Mouse (Mus musculus) forebrain, embryonic 13.5 days (tissue): ENCODE measurements around the gene Ssh2. TPM values are rescaled to one million over a fixed set of nuclear protein-coding genes. Genes with fewer than 3 reads are reported as not detected.
"Not testable (repeated sequence)": the region's sequence is repeated elsewhere in the genome, so short reads cannot be mapped to it uniquely, and the experiment has no call there.

Source experiments
- ATAC-seq: fragments of 200-750 bp; cut with Nextera tagmentation; 2 replicates; pipeline ENCODE4 v1.8.0; 2017
- H3K27ac ChIP-seq: fragments of 300-500 bp; sonication (generic); 2 replicates; pipeline ENCODE4 v1.5.1; 2015; ENCODE audit warnings: inconsistent platforms, mild to moderate bottlenecking, moderate library complexity
- H3K27me3 ChIP-seq: fragments of 300-500 bp; sonication (generic); 2 replicates; pipeline ENCODE4 v1.6.1; 2015; ENCODE audit warnings: mild to moderate bottlenecking, inconsistent platforms
- H3K36me3 ChIP-seq: fragments of 300-500 bp; sonication (generic); 2 replicates; pipeline ENCODE4 v1.6.1; 2015; ENCODE audit warnings: mild to moderate bottlenecking, inconsistent platforms; ENCODE audit not compliant: poor library complexity, severe bottlenecking
- H3K4me1 ChIP-seq: fragments of 300-500 bp; sonication (generic); 2 replicates; pipeline ENCODE4 v1.6.1; 2015; ENCODE audit warnings: inconsistent platforms
- H3K4me2 ChIP-seq: fragments of 300-500 bp; sonication (generic); 2 replicates; pipeline ENCODE4 v1.6.1; 2015; ENCODE audit warnings: inconsistent platforms, mild to moderate bottlenecking, moderate library complexity
- H3K4me3 ChIP-seq: fragments of 300-500 bp; sonication (generic); 2 replicates; pipeline ENCODE4 v1.5.1; 2015; ENCODE audit warnings: mild to moderate bottlenecking, inconsistent platforms
- H3K9ac ChIP-seq: fragments of 300-500 bp; sonication (generic); 2 replicates; pipeline ENCODE4 v1.6.1; 2015; ENCODE audit warnings: mild to moderate bottlenecking, inconsistent platforms
- H3K9me3 ChIP-seq: fragments of 300-500 bp; sonication (generic); replicated peaks from 2 replicates; pipeline ENCODE4 v1.6.1; 2016; ENCODE audit warnings: inconsistent platforms
- WGBS: fragments of 180-500 bp; shearing (Covaris S2); methylation state at CpG from one replicate; pipeline ENCODE4 v1.1.7; 2015; 5-methylcytosine and 5-hydroxymethylcytosine counted together
- polyA plus RNA-seq: library from polyadenylated mRNA; unstranded; fragments of >200 nt; fragmentation: Nextera tagmentation; extraction: Ambion mirVana; gene quantifications from 2 replicates; pipeline ENCODE4 v1.2.1, GENCODE M21; 2015

Gene Ssh2
- polyA plus RNA-seq, 1 experiment from 2014 or later: 13.9 TPM

DNA sequence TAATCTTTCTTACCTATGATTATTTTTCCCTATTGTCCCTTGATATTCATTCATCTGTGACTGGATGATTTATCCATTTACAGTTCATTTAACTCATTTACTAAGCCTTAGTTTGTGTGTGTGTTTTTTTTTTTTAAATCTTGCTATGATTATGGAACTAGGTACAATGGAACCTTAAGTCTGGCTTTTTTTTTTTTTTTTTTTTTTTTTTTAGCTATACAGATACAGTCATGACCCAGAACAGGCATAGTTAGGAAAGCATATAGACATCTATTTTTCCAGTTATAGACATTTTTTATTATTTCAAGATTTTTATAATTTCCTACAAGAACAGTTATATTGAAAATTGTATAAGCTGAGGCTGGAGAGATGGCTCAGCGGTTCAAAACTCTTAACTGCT, 19.2 kb downstream of the Ssh2 start:
- H3K4me3 ChIP-seq: no peak overlapping the region
- no peak overlapping the region for H3K27ac ChIP-seq
- WGBS: 98% methylated on average over 1 of the region's 1 CpGs
- no peaks in the 10 kb centered on the region for H3K27me3 ChIP-seq
- no peak overlapping the region for H3K9ac ChIP-seq
- ATAC-seq: no peak
- H3K4me2 ChIP-seq: no peak overlapping the region
- no peaks in the 10 kb centered on the region for H3K9me3 ChIP-seq
- H3K4me1 ChIP-seq: no peaks in the 10 kb centered on the region
- no peaks in the 10 kb centered on the region for H3K36me3 ChIP-seq

DNA sequence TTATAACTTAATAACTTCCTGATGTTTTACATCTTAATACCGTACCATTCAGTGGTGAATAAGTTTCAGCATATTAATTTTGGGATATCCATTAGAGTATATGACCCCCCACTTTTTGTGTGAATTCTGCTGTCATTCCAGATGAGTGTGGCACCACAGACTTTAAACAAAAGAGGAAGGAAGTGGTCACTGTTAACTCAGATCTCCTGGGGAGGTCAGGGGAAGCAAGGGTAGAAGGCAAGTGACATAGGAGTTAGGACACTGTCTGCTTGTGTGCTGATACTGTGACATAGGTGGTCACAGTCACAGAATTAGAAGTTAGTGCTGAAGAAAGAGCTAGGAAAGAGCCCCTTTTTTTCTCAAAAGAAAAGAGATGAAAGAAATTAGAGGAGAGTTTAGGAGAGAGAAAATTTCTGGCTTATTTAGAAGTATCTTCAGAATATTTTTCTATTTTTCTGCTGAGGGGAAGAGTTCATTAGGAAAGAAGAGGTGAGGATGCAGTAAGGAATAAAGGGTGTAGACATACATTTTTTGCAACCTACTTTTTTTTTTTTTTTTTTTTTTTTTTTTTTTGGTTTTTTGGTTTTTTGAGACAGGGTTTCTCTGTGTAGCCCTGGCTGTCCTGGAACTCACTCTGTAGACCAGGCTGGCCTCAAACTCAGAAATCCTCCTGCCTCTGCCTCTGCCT, 23.7 kb downstream of the Ssh2 start:
- WGBS: 100% methylated on average over 1 of the region's 1 CpGs
- no peak overlapping the region for H3K4me2 ChIP-seq
- no peak overlapping the region for H3K27ac ChIP-seq
- H3K9ac ChIP-seq: no peak overlapping the region
- H3K4me3 ChIP-seq: no peak overlapping the region
- H3K36me3 ChIP-seq: no peaks in the 10 kb centered on the region
- ATAC-seq: no peak
- no peaks in the 10 kb centered on the region for H3K9me3 ChIP-seq
- H3K4me1 ChIP-seq: no peaks in the 10 kb centered on the region
- no peaks in the 10 kb centered on the region for H3K27me3 ChIP-seq

DNA sequence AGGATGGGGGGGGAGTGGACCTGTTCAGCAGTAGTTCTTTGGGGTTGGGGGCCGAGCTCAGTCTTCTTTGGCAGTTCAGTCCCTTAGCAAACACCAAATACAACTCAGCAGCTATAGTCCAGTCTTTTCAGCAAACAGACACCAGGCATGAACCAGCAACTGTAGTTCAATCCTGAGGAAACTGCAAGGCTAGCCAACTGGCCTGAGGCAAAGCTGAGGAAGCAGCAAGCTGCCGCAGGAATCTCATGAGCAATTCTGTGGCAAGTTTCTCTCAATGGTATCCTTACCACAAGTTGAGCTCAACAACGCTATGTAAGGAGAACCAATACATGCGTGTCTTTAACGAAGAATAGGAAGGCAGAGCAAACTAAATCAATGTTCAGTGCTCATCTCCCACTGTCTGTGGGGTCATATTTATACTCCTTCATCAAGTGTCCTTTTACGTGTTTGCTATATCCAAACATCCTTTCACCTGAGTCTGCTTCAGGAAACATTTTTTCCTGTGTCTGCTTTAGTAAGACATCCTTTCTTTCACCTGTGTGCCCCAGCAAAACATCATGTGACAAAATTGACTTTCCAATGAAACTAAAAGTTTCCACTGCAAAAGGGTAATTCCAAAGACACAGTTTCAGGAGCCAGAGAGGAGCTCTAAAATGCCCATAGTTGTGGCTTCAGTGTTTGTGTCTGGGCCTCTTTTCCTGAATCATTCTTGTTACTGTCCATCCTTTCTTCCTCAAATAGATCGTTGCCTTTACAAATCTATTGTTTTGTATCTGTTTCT, 24.6 kb downstream of the Ssh2 start:
- Histone ChIP-seq H3K4me2 (no peak overlapping the region), H3K4me1 (no peaks in the 10 kb centered on the region), H3K9ac (no peak overlapping the region), H3K27me3 (no peaks in the 10 kb centered on the region), H3K27ac (no peak overlapping the region), H3K9me3 (no peaks in the 10 kb centered on the region), H3K4me3 (no peak overlapping the region), H3K36me3 (no peaks in the 10 kb centered on the region)
- ATAC-seq: no peak
- WGBS: 87% methylated on average over 7 of the region's 7 CpGs

DNA sequence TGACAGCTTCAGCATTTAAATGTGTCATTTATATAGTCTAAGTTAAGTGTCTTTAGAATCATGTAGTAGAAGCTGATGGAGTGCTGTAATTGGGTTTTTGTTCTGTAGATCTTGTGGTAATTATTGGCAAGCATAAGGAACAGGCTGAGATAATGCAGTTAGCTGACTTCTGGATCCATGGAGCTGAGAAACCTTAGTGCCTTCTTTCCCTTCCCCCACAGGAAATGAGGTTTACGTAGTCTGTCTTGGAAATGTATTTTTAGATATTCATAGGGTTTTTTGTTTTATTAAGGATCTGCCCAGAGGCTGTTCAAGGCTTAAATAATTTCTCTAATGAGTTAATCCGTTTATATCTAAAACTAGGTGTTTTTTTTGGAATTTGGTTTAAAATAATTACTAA, 26.8 kb downstream of the Ssh2 start:
- no peak overlapping the region for H3K27ac ChIP-seq
- WGBS: 71% methylated on average over 2 of the region's 2 CpGs
- H3K9ac ChIP-seq: no peak overlapping the region
- H3K36me3 ChIP-seq: no peaks in the 10 kb centered on the region
- no peak overlapping the region for H3K4me3 ChIP-seq
- ATAC-seq: no peak
- no peaks in the 10 kb centered on the region for H3K4me1 ChIP-seq
- H3K4me2 ChIP-seq: no peak overlapping the region
- H3K9me3 ChIP-seq: no peaks in the 10 kb centered on the region
- H3K27me3 ChIP-seq: no peaks in the 10 kb centered on the region

DNA sequence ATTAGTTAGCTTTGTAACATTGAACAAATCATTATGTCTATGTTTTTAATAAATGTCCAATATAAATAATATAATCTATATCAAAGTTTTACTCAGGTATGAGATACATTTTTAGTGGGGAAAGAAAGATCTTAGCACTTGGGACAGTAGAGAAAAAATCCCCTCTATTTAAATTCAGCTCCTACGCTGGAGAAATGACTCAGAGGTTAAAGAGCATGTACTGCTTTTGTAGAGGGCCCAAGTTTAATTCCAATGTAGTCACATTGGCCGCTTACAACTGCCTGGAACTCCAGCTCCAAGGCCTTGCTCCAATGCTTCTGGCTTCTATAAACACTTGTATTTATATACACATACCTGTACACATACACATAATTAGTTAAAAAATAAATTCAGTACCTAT, 36.7 kb downstream of the Ssh2 start:
- no peak overlapping the region for H3K27ac ChIP-seq
- no peak overlapping the region for H3K9ac ChIP-seq
- H3K4me3 ChIP-seq: no peak overlapping the region
- no peaks in the 10 kb centered on the region for H3K9me3 ChIP-seq
- WGBS: 84% methylated on average over 2 of the region's 2 CpGs
- no peaks in the 10 kb centered on the region for H3K27me3 ChIP-seq
- no peak overlapping the region for H3K4me2 ChIP-seq
- no peaks in the 10 kb centered on the region for H3K4me1 ChIP-seq
- H3K36me3 ChIP-seq: no peaks in the 10 kb centered on the region
- ATAC-seq: no peak

DNA sequence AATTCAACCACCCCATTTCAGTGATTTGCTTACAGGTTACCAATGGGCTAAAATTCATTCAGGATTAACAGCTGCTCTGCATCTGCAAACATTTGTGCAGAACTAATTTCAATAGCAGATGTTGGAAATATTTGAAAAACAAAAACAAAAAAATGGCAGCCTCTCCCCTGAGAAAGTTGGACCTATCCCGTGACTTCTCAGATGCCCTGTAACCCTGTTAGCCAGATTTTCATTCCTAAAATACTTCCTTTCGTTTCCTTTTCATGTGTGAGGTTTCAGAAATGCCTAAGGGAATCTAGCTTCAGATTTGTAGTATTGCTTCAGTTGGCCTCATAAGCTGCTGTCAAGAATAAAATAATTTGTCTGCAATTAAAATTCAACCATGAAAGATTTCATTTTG, 43.4 kb downstream of the Ssh2 start:
- H3K4me3 ChIP-seq: no peak overlapping the region
- H3K9me3 ChIP-seq: no peaks in the 10 kb centered on the region
- no peak overlapping the region for H3K4me2 ChIP-seq
- no peaks in the 10 kb centered on the region for H3K4me1 ChIP-seq
- no peaks in the 10 kb centered on the region for H3K27me3 ChIP-seq
- no peak overlapping the region for H3K9ac ChIP-seq
- no peak overlapping the region for H3K27ac ChIP-seq
- no peaks in the 10 kb centered on the region for H3K36me3 ChIP-seq
- 75% methylated on average over 2 of the region's 2 CpGs for WGBS
- no peak for ATAC-seq

DNA sequence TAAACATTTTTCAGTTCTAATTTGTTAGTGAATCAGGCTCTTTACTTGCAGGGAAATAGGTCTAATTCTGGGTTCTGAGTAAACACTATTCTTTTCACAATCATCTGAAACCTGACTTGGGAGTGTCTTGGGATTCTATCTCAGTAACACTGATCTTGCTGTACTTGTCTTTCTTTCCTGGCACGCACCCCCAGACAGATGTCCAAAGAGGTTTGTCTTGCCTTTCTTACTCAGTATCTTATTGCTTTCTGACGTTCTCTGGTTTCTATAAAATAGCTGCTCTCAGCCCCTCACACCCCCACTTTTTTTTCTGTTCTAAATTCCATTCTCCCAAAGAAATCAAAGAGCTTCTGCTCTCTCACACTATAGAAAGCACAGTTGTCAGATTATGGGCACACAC, 51.3 kb downstream of the Ssh2 start:
- no peak for ATAC-seq
- no peaks in the 10 kb centered on the region for H3K9me3 ChIP-seq
- no peak overlapping the region for H3K4me3 ChIP-seq
- WGBS: 79% methylated on average over 2 of the region's 2 CpGs
- no peaks in the 10 kb centered on the region for H3K27me3 ChIP-seq
- no peaks in the 10 kb centered on the region for H3K36me3 ChIP-seq
- no peak overlapping the region for H3K9ac ChIP-seq
- no peak overlapping the region for H3K4me2 ChIP-seq
- no peak overlapping the region for H3K27ac ChIP-seq
- H3K4me1 ChIP-seq: no peaks in the 10 kb centered on the region

DNA sequence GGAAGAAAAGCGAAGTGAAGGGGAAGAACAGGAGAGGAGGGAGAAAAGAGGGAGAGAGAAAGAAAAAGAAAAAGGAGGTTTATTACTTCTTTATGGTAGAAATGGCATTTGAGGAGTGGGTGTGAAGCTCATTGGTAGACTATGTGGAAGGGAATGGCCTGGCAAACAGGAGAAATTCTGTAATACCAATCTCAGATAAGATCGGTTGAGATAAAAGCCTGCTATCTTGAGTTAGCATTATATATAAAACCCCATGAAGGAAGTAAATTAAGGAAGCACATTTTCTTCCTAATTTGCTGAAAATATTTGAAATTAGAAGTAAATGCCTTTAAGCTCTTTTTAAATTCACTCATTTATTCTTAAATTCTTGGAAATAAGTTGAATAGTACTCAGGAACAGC, 59.9 kb downstream of the Ssh2 start:
- no peaks in the 10 kb centered on the region for H3K9me3 ChIP-seq
- no peak overlapping the region for H3K27ac ChIP-seq
- no peaks in the 10 kb centered on the region for H3K36me3 ChIP-seq
- peaks cover 4% of the 10 kb centered on the region; the same call in 1 of the 2 replicates for H3K4me1 ChIP-seq
- no peaks in the 10 kb centered on the region for H3K27me3 ChIP-seq
- ATAC-seq: no peak
- WGBS: 90% methylated on average over 2 of the region's 2 CpGs
- H3K9ac ChIP-seq: no peak overlapping the region
- H3K4me2 ChIP-seq: no peak overlapping the region
- H3K4me3 ChIP-seq: no peak overlapping the region

DNA sequence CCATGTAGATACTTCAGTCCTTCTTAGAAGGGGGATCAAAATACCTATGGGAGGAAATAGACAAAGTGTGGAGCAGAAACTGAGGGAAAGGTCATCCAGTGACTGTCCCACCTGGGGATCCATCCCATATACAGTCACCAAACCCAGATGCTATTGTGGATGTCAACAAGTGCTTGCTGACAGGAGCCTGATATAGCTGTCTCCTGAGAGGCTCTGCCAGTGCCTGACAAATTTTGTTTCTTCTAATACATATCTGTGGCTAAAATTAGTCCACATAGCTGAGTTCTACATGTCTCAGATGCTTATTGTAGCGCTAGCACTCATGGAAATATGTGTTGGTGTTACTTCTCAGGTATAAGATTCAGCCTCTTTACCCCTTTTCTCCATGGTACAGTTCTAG, 62.5 kb downstream of the Ssh2 start:
- H3K9ac ChIP-seq, H3K4me3 ChIP-seq, H3K27me3 ChIP-seq, H3K4me1 ChIP-seq, H3K36me3 ChIP-seq, H3K27ac ChIP-seq, H3K9me3 ChIP-seq, H3K4me2 ChIP-seq, ATAC-seq: not testable (repeated sequence)
- WGBS: 97% methylated on average over 1 of the region's 1 CpGs

DNA sequence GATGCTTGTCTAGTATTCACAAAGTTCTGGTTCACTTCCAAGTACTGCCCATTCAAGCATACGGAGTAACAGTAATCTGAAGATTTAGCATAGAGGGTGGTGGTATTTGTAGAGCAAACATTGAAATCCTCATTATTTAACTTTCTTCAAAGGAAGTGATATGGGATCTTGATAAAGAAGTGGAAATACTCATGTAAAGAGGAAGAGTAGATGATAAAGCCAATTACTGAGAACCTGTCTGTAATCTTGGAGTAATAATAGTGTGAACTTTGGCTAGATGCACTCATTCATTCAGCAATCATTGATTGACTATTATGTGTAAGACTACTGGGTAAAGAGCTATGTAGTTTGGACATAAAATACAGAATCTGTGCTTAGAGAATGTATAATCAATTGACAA, 64.1 kb downstream of the Ssh2 start:
- H3K36me3 ChIP-seq: no peaks in the 10 kb centered on the region
- ATAC-seq: no peak
- WGBS: 89% methylated on average over 1 of the region's 1 CpGs

DNA sequence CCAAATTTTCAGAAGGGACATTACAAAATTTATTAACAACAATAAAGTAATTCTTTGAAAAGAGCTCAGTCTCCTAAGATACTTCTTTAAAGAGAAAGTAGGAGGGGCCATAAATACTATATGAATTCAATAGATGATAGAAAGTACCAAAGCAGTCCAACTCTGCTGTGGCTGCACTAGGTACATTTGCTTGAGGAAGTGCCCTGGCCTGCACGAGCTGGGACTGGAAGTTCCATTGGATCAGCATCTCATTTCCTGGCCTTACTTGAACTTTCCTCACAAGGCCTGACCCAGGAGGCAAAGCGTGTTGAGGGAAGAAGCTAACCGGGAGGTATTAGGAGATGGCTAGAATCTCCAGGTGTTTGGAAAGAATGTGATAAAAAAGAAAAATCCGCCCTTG, 75.4 kb downstream of the Ssh2 start:
- Histone ChIP-seq H3K4me2 (no peak overlapping the region), H3K27me3 (no peaks in the 10 kb centered on the region), H3K4me1 (no peaks in the 10 kb centered on the region), H3K36me3 (no peaks in the 10 kb centered on the region), H3K9ac (no peak overlapping the region), H3K27ac (no peak overlapping the region), H3K4me3 (no peak overlapping the region), H3K9me3 (no peaks in the 10 kb centered on the region)
- WGBS: 84% methylated on average over 4 of the region's 4 CpGs
- ATAC-seq: no peak

More for the DNA sequence above, 64.1 kb downstream of the Ssh2 start:
- H3K4me2 ChIP-seq: no peak overlapping the region
- H3K9me3 ChIP-seq: no peaks in the 10 kb centered on the region
- no peak overlapping the region for H3K4me3 ChIP-seq
- H3K27me3 ChIP-seq: no peaks in the 10 kb centered on the region
- H3K9ac ChIP-seq: no peak overlapping the region
- H3K4me1 ChIP-seq: peaks cover 4% of the 10 kb centered on the region; the same call in 1 of the 2 replicates
- no peak overlapping the region for H3K27ac ChIP-seq

DNA sequence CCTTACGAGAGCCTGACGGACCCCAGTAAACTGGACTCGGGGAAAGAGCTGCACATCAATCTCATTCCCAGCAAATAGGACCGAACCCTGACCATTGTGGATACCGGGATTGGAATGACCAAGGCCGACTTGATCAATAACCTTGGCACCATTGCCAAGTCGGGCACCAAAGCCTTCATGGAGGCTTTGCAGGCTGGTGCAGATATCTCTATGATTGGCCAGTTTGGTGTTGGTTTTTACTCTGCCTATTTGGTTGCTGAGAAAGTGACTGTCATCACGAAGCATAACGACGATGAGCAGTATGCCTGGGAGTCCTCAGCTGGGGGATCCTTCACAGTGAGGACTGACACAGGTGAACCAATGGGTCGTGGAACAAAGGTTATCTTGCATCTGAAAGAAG, 77.6 kb downstream of the Ssh2 start:
- H3K27me3 ChIP-seq, ATAC-seq, H3K27ac ChIP-seq, H3K9ac ChIP-seq, H3K4me2 ChIP-seq, H3K4me3 ChIP-seq, H3K4me1 ChIP-seq, H3K9me3 ChIP-seq, H3K36me3 ChIP-seq: not testable (repeated sequence)
- WGBS: 89% methylated on average over 11 of the region's 11 CpGs

DNA sequence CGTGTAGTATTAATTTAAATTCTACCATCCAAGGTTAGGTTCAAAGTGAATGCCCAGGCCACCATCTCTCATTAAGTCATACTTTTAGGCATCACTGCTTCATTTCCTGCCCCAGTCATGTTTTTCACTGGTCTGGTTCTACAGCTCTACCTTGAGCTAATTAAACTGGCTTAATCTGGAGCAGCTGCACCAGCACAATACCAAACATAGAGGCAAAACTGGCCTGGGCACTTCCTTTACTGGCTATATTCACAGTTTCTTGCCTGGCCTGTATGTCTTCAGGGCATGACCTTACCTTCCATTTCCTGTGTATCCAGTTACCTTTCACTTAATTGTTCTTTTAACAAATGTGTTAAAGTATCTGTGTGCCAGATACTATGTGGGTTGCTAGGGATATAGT, 81.2 kb downstream of the Ssh2 start:
- H3K36me3 ChIP-seq: no peaks in the 10 kb centered on the region
- H3K27me3 ChIP-seq: no peaks in the 10 kb centered on the region
- H3K27ac ChIP-seq: no peak overlapping the region
- H3K4me1 ChIP-seq: no peaks in the 10 kb centered on the region
- H3K4me2 ChIP-seq: no peak overlapping the region
- ATAC-seq: no peak
- H3K4me3 ChIP-seq: no peak overlapping the region
- H3K9me3 ChIP-seq: no peaks in the 10 kb centered on the region
- 68% methylated on average over 1 of the region's 1 CpGs for WGBS
- no peak overlapping the region for H3K9ac ChIP-seq
